Mouse (Mus musculus) kidney, embryonic 14.5 days (tissue): ENCODE results near the gene Prkcz. TPM values are rescaled to one million over a fixed set of nuclear protein-coding genes. Genes with fewer than 3 reads are reported as not detected.
A peak's percentile ranks its signal among the peaks of the same experiment; 100 is the strongest.

Experiments used
- ATAC-seq: fragments of 200-750 bp; cut with Nextera tagmentation; 2 replicates; pipeline ENCODE4 v1.8.0; 2017; ENCODE audit warnings: moderate number of reproducible peaks, mild to moderate bottlenecking, moderate TSS enrichment, moderate library complexity; ENCODE audit not compliant: low FRiP score, low TSS enrichment
- H3K27ac ChIP-seq: fragments of 300-500 bp; sonication (generic); 2 replicates; pipeline ENCODE4 v1.5.1; 2014; ENCODE audit warnings: low read depth, mild to moderate bottlenecking, low read length, moderate library complexity, mixed read lengths
- H3K27me3 ChIP-seq: fragments of 300-500 bp; sonication (generic); 2 replicates; pipeline ENCODE4 v1.6.1; 2014; ENCODE audit warnings: mild to moderate bottlenecking, low read length; ENCODE audit not compliant: control insufficient read depth, insufficient read depth
- H3K36me3 ChIP-seq: fragments of 300-500 bp; sonication (generic); 2 replicates; pipeline ENCODE4 v1.6.1; 2014; ENCODE audit warnings: low read length, mixed read lengths; ENCODE audit not compliant: control insufficient read depth, insufficient read depth
- H3K4me1 ChIP-seq: fragments of 300-500 bp; sonication (generic); 2 replicates; pipeline ENCODE4 v1.6.1; 2014; ENCODE audit warnings: low read length, mixed read lengths; ENCODE audit not compliant: control insufficient read depth, insufficient read depth
- H3K4me2 ChIP-seq: fragments of 300-500 bp; sonication (generic); replicated peaks from 2 replicates; pipeline ENCODE4 v1.6.1; 2014; ENCODE audit warnings: low read depth, mild to moderate bottlenecking, low read length
- H3K4me3 ChIP-seq: fragments of 300-500 bp; sonication (generic); 2 replicates; pipeline ENCODE4 v1.5.1; 2014; ENCODE audit warnings: mild to moderate bottlenecking, low read length
- H3K9ac ChIP-seq: fragments of 300-500 bp; sonication (generic); 2 replicates; pipeline ENCODE4 v1.6.1; 2014; ENCODE audit warnings: low read depth, mild to moderate bottlenecking, low read length, moderate library complexity
- H3K9me3 ChIP-seq: fragments of 300-500 bp; sonication (generic); 2 replicates; pipeline ENCODE4 v1.6.1; 2016; ENCODE audit warnings: low read length; ENCODE audit not compliant: control insufficient read depth
- WGBS: fragments of 180-500 bp; shearing (Covaris S2); extraction: QIAGEN DNeasy Blood & Tissue Kit; methylation state at CpG from one replicate; pipeline ENCODE4 v1.1.7; 2014; 5-methylcytosine and 5-hydroxymethylcytosine counted together
- polyA plus RNA-seq: library from polyadenylated mRNA; unstranded; fragments of >200 nt; fragmentation: Nextera tagmentation; extraction: Ambion mirVana; gene quantifications from 2 replicates; pipeline ENCODE4 v1.2.1, GENCODE M21; 2014

Gene Prkcz
- polyA plus RNA-seq, 1 experiment from 2014 or later: 10.2 TPM

- Histone ChIP-seq H3K4me3 (peak overlapping the region; percentile 82), H3K9me3 (no peaks in the 10 kb centered on the region), H3K9ac (peak overlapping the region; percentile 94), H3K36me3 (no peaks in the 10 kb centered on the region), H3K27me3 (no peaks in the 10 kb centered on the region), H3K4me2 (peak overlapping the region; percentile 91), H3K27ac (no peak overlapping the region), H3K4me1 (peaks cover 55% of the 10 kb centered on the region)
- ATAC-seq: no peak
- WGBS: 6% methylated on average over 14 of the region's 14 CpGs
Observed at GRCm38 (mm10) chr4:155220213-155221100, 140.7 kb downstream of the Prkcz start.

GRCm38 (mm10) chr4:155219271-155220212 lies 141.6 kb downstream of the Prkcz start:
- no peak for ATAC-seq
- Histone ChIP-seq H3K36me3 (no peaks in the 10 kb centered on the region), H3K4me1 (peaks cover 64% of the 10 kb centered on the region), H3K4me3 (peak overlapping the region; percentile 82), H3K27me3 (no peaks in the 10 kb centered on the region), H3K27ac (no peak overlapping the region), H3K9ac (peak overlapping the region; percentile 94), H3K9me3 (no peaks in the 10 kb centered on the region), H3K4me2 (peak overlapping the region; percentile 91)
- 37% methylated on average over 12 of the region's 12 CpGs for WGBS

- H3K9me3 ChIP-seq: no peaks in the 10 kb centered on the region
- WGBS: 64% methylated on average over 9 of the region's 9 CpGs
- H3K36me3 ChIP-seq: no peaks in the 10 kb centered on the region
- H3K4me3 ChIP-seq: peak overlapping the region; percentile 82; the same call in 1 of the 2 replicates
- H3K27me3 ChIP-seq: no peaks in the 10 kb centered on the region
- ATAC-seq: no peak
- H3K27ac ChIP-seq: no peak overlapping the region
- H3K4me2 ChIP-seq: peak overlapping the region; percentile 91
- peak overlapping the region; percentile 40; the same call in 1 of the 2 replicates for H3K9ac ChIP-seq
- H3K4me1 ChIP-seq: peaks cover 68% of the 10 kb centered on the region
Observed at GRCm38 (mm10) chr4:155218104-155218732, 142.9 kb downstream of the Prkcz start.

- no peak overlapping the region for H3K4me3 ChIP-seq
- no peaks in the 10 kb centered on the region for H3K27me3 ChIP-seq
- ATAC-seq: 0 out of 2 replicates have a peak, but pooled peaks have one; percentile 14
- H3K4me2 ChIP-seq: peak overlapping the region; percentile 21; the same call in 1 of the 2 replicates
- no peak overlapping the region for H3K27ac ChIP-seq
- peaks cover 72% of the 10 kb centered on the region for H3K4me1 ChIP-seq
- WGBS: 22% methylated on average over 12 of the region's 12 CpGs
- no peaks in the 10 kb centered on the region for H3K9me3 ChIP-seq
- no peaks in the 10 kb centered on the region for H3K36me3 ChIP-seq
- peak overlapping the region; percentile 40; the same call in 1 of the 2 replicates for H3K9ac ChIP-seq
Observed at GRCm38 (mm10) chr4:155217241-155218103, 143.7 kb downstream of the Prkcz start.

- H3K4me1 ChIP-seq: peaks cover 72% of the 10 kb centered on the region
- 55% methylated on average over 12 of the region's 12 CpGs for WGBS
- no peaks in the 10 kb centered on the region; the same call in 1 of the 2 replicates for H3K36me3 ChIP-seq
- no peaks in the 10 kb centered on the region for H3K27me3 ChIP-seq
- no peak overlapping the region for H3K27ac ChIP-seq
- ATAC-seq: no peak
- H3K4me3 ChIP-seq: no peak overlapping the region
- H3K9me3 ChIP-seq: no peaks in the 10 kb centered on the region
- no peak overlapping the region; the same call in 1 of the 2 replicates for H3K9ac ChIP-seq
- H3K4me2 ChIP-seq: peak overlapping the region; percentile 6; the same call in 1 of the 2 replicates
Observed at GRCm38 (mm10) chr4:155215773-155216630, 145.2 kb downstream of the Prkcz start.

GRCm38 (mm10) chr4:155215203-155215602 lies 146.0 kb downstream of the Prkcz start:
- ATAC-seq: no peak
- Histone ChIP-seq H3K4me2 (no peak overlapping the region), H3K4me1 (peaks cover 70% of the 10 kb centered on the region), H3K4me3 (no peak overlapping the region), H3K9ac (no peak overlapping the region), H3K9me3 (no peaks in the 10 kb centered on the region), H3K27ac (no peak overlapping the region), H3K27me3 (no peaks in the 10 kb centered on the region), H3K36me3 (peaks cover 3% of the 10 kb centered on the region)
- WGBS: 41% methylated on average over 9 of the region's 9 CpGs

GRCm38 (mm10) chr4:155214793-155215192 lies 146.4 kb downstream of the Prkcz start:
- Histone ChIP-seq H3K9me3 (no peaks in the 10 kb centered on the region), H3K4me3 (no peak overlapping the region), H3K27ac (no peak overlapping the region), H3K4me1 (peaks cover 66% of the 10 kb centered on the region), H3K27me3 (no peaks in the 10 kb centered on the region), H3K4me2 (no peak overlapping the region), H3K9ac (no peak overlapping the region), H3K36me3 (peaks cover 3% of the 10 kb centered on the region)
- no peak for ATAC-seq
- WGBS: 74% methylated on average over 10 of the region's 10 CpGs
